Mouse (Mus musculus) liver, embryonic 16.5 days (tissue): ENCODE data around the gene Galnt10. TPM values are rescaled to one million over a fixed set of nuclear protein-coding genes. Genes with fewer than 3 reads are reported as not detected.

Experiments used
- ATAC-seq: fragments of 200-750 bp; cut with Nextera tagmentation; 2 replicates; pipeline ENCODE4 v1.8.0; 2017; ENCODE audit warnings: low read depth, mild to moderate bottlenecking, moderate number of reproducible peaks, moderate library complexity
- H3K27ac ChIP-seq: fragments of 300-500 bp; sonication (generic); 2 replicates; pipeline ENCODE4 v1.5.1; 2014; ENCODE audit warnings: mild to moderate bottlenecking, low read length
- H3K27me3 ChIP-seq: fragments of 300-500 bp; sonication (generic); 2 replicates; pipeline ENCODE4 v1.6.1; 2014; ENCODE audit warnings: low read depth, low read length, mixed read lengths; ENCODE audit not compliant: control insufficient read depth, insufficient read depth
- H3K36me3 ChIP-seq: fragments of 300-500 bp; sonication (generic); 2 replicates; pipeline ENCODE4 v1.6.1; 2014; ENCODE audit warnings: mild to moderate bottlenecking; ENCODE audit not compliant: control insufficient read depth, insufficient read depth
- H3K4me1 ChIP-seq: fragments of 300-500 bp; sonication (generic); 2 replicates; pipeline ENCODE4 v1.6.1; 2014; ENCODE audit warnings: low read depth, low read length, mixed read lengths; ENCODE audit not compliant: control insufficient read depth
- H3K4me2 ChIP-seq: fragments of 300-500 bp; sonication (generic); 2 replicates; pipeline ENCODE4 v1.6.1; 2014; ENCODE audit warnings: low read depth, low read length, mixed read lengths
- H3K4me3 ChIP-seq: fragments of 300-500 bp; sonication (generic); 2 replicates; pipeline ENCODE4 v1.5.1; 2014; ENCODE audit warnings: low read depth, mild to moderate bottlenecking, low read length
- H3K9ac ChIP-seq: fragments of 300-500 bp; sonication (generic); 2 replicates; pipeline ENCODE4 v1.6.1; 2014; ENCODE audit warnings: low read depth, low read length
- H3K9me3 ChIP-seq: fragments of 300-500 bp; sonication (generic); replicated peaks from 2 replicates; pipeline ENCODE4 v1.6.1; 2016; ENCODE audit warnings: low read length; ENCODE audit not compliant: control insufficient read depth
- WGBS: fragments of 180-500 bp; shearing (Covaris S2); extraction: QIAGEN DNeasy Blood & Tissue Kit; methylation state at CpG from one replicate; pipeline ENCODE4 v1.1.7; 2014; ENCODE audit not compliant: insufficient replicate concordance; 5-methylcytosine and 5-hydroxymethylcytosine counted together
- polyA plus RNA-seq: library from polyadenylated mRNA; unstranded; fragments of >200 nt; fragmentation: Nextera tagmentation; extraction: Ambion mirVana; gene quantifications from 2 replicates; pipeline ENCODE4 v1.2.1, GENCODE M21; 2015

The Galnt10 gene
- polyA plus RNA-seq, 1 experiment from 2014 or later = 26.3 TPM

GRCm38 (mm10) chr11:57614502-57614901 lies 30.7 kb upstream of the Galnt10 start:
- Histone ChIP-seq H3K4me3 (no peak overlapping the region), H3K4me1 (peaks cover 2% of the 10 kb centered on the region; the same call in 1 of the 2 replicates), H3K36me3 (no peaks in the 10 kb centered on the region), H3K4me2 (no peak overlapping the region), H3K9me3 (no peaks in the 10 kb centered on the region), H3K27ac (no peak overlapping the region), H3K27me3 (no peaks in the 10 kb centered on the region; the same call in 1 of the 2 replicates), H3K9ac (no peak overlapping the region)
- no peak for ATAC-seq
- WGBS = 71% methylated on average over 9 of the region's 9 CpGs

GRCm38 (mm10) chr11:57615286-57615685 lies 30.0 kb upstream of the Galnt10 start:
- H3K9ac ChIP-seq = no peak overlapping the region
- no peak overlapping the region for H3K4me2 ChIP-seq
- H3K4me1 ChIP-seq = peaks cover 2% of the 10 kb centered on the region; the same call in 1 of the 2 replicates
- H3K27me3 ChIP-seq = no peaks in the 10 kb centered on the region; the same call in 1 of the 2 replicates
- 44% methylated on average over 9 of the region's 9 CpGs for WGBS
- no peaks in the 10 kb centered on the region for H3K36me3 ChIP-seq
- no peaks in the 10 kb centered on the region for H3K9me3 ChIP-seq
- no peak overlapping the region for H3K4me3 ChIP-seq
- ATAC-seq = no peak
- H3K27ac ChIP-seq = no peak overlapping the region

- no peak overlapping the region for H3K27ac ChIP-seq
- WGBS = 52% methylated on average over 13 of the region's 13 CpGs
- H3K27me3 ChIP-seq = no peaks in the 10 kb centered on the region; the same call in 1 of the 2 replicates
- no peak for ATAC-seq
- no peak overlapping the region for H3K9ac ChIP-seq
- H3K9me3 ChIP-seq = no peaks in the 10 kb centered on the region
- H3K4me1 ChIP-seq = peaks cover 2% of the 10 kb centered on the region; the same call in 1 of the 2 replicates
- H3K4me3 ChIP-seq = no peak overlapping the region
- H3K36me3 ChIP-seq = no peaks in the 10 kb centered on the region
- H3K4me2 ChIP-seq = no peak overlapping the region
Observed at GRCm38 (mm10) chr11:57615871-57616270, 29.4 kb upstream of the Galnt10 start.

GRCm38 (mm10) chr11:57617526-57618264 lies 27.5 kb upstream of the Galnt10 start:
- Histone ChIP-seq H3K9ac (no peak overlapping the region), H3K27me3 (no peaks in the 10 kb centered on the region; the same call in 1 of the 2 replicates), H3K9me3 (no peaks in the 10 kb centered on the region), H3K4me2 (no peak overlapping the region), H3K36me3 (no peaks in the 10 kb centered on the region), H3K27ac (no peak overlapping the region), H3K4me1 (peaks cover 2% of the 10 kb centered on the region; the same call in 1 of the 2 replicates), H3K4me3 (no peak overlapping the region)
- 0 out of 2 replicates have a peak, but pooled peaks have one; percentile 35 for ATAC-seq
- 23% methylated on average over 15 of the region's 15 CpGs for WGBS

- Histone ChIP-seq H3K4me2 (no peak overlapping the region), H3K27ac (no peak overlapping the region), H3K36me3 (no peaks in the 10 kb centered on the region), H3K27me3 (no peaks in the 10 kb centered on the region), H3K4me3 (no peak overlapping the region), H3K4me1 (peaks cover 28% of the 10 kb centered on the region), H3K9ac (no peak overlapping the region), H3K9me3 (no peaks in the 10 kb centered on the region)
- WGBS = 55% methylated on average over 3 of the region's 3 CpGs
- no peak for ATAC-seq
Observed at GRCm38 (mm10) chr11:57621472-57621871, 23.8 kb upstream of the Galnt10 start.

GRCm38 (mm10) chr11:57621876-57622275 lies 23.4 kb upstream of the Galnt10 start:
- H3K9ac ChIP-seq = no peak overlapping the region
- no peaks in the 10 kb centered on the region for H3K27me3 ChIP-seq
- H3K9me3 ChIP-seq = no peaks in the 10 kb centered on the region
- no peaks in the 10 kb centered on the region for H3K36me3 ChIP-seq
- no peak overlapping the region for H3K4me2 ChIP-seq
- H3K4me3 ChIP-seq = no peak overlapping the region
- peaks cover 28% of the 10 kb centered on the region for H3K4me1 ChIP-seq
- ATAC-seq = no peak
- H3K27ac ChIP-seq = no peak overlapping the region

GRCm38 (mm10) chr11:57624490-57624893 lies 20.8 kb upstream of the Galnt10 start:
- H3K4me2 ChIP-seq = peak overlapping the region; percentile 39
- H3K27ac ChIP-seq = peak overlapping the region; percentile 83
- ATAC-seq = peak; percentile 96
- H3K9ac ChIP-seq = peak overlapping the region; percentile 32
- peaks cover 37% of the 10 kb centered on the region for H3K4me1 ChIP-seq
- peak overlapping the region; percentile 7; the same call in 1 of the 2 replicates for H3K4me3 ChIP-seq
- H3K36me3 ChIP-seq = no peaks in the 10 kb centered on the region
- WGBS = 29% methylated on average over 5 of the region's 5 CpGs
- no peaks in the 10 kb centered on the region for H3K27me3 ChIP-seq
- no peaks in the 10 kb centered on the region for H3K9me3 ChIP-seq

- H3K36me3 ChIP-seq = no peaks in the 10 kb centered on the region
- no peak overlapping the region for H3K4me2 ChIP-seq
- ATAC-seq = peak; percentile 33
- H3K9me3 ChIP-seq = no peaks in the 10 kb centered on the region
- no peaks in the 10 kb centered on the region for H3K27me3 ChIP-seq
- no peak overlapping the region for H3K4me3 ChIP-seq
- H3K9ac ChIP-seq = no peak overlapping the region
- peaks cover 37% of the 10 kb centered on the region for H3K4me1 ChIP-seq
- peak overlapping the region; percentile 27 for H3K27ac ChIP-seq
Observed at GRCm38 (mm10) chr11:57625465-57625864, 19.8 kb upstream of the Galnt10 start.

- Histone ChIP-seq H3K27ac (no peak overlapping the region), H3K9ac (no peak overlapping the region), H3K36me3 (no peaks in the 10 kb centered on the region), H3K4me2 (no peak overlapping the region), H3K4me1 (peaks cover 37% of the 10 kb centered on the region), H3K4me3 (no peak overlapping the region), H3K9me3 (no peaks in the 10 kb centered on the region), H3K27me3 (no peaks in the 10 kb centered on the region)
- ATAC-seq = no peak
- WGBS = 46% methylated on average over 9 of the region's 9 CpGs
Observed at GRCm38 (mm10) chr11:57627086-57627735, 18.0 kb upstream of the Galnt10 start.
